Mouse (Mus musculus) hindlimb bud, embryonic 11.5 days (tissue): ENCODE results near the gene Vmn1r213.

Experiments used
- DNase-seq: peaks from one replicate; pipeline ENCODE4 v3.0.0-alpha.2; 2012; ENCODE audit warnings: low read depth, low spot score; ENCODE audit errors: extremely low spot score

The Vmn1r213 gene

GRCm38 (mm10) chr13:23007356-23007755, at the start of gene Vmn1r213:
TSS of gene Vmn1r213 (plus strand) at chr13:23007656.
- no peak for DNase-seq

GRCm38 (mm10) chr13:22990214-22990891, 17.1 kb upstream of the Vmn1r213 start:
- no peak for DNase-seq

- DNase-seq: no peak
These were observed 15.2 kb upstream of the Vmn1r213 start for GRCm38 (mm10) chr13:22992178-22992700.

- no peak for DNase-seq
These were observed 14.7 kb upstream of the Vmn1r213 start for GRCm38 (mm10) chr13:22992721-22993120.

- no peak for DNase-seq
These were observed 10.7 kb downstream of the Vmn1r213 start for GRCm38 (mm10) chr13:23018158-23018557.

GRCm38 (mm10) chr13:23024812-23025211, 17.4 kb downstream of the Vmn1r213 start:
- no peak for DNase-seq

GRCm38 (mm10) chr13:23030118-23030517, 22.7 kb downstream of the Vmn1r213 start, which contains the start of gene Vmn1r214:
TSS of gene Vmn1r214 (plus strand) at chr13:23030418.
- no peak for DNase-seq

- DNase-seq: no peak
These were observed 50.3 kb downstream of the Vmn1r213 start for GRCm38 (mm10) chr13:23057778-23058177.
